Mouse (Mus musculus) hindbrain, embryonic 12.5 days (tissue): ENCODE measurements around the gene Ctso. TPM values are rescaled to one million over a fixed set of nuclear protein-coding genes. Genes with fewer than 3 reads are reported as not detected.

ENCODE experiments used
- ATAC-seq: fragments of 200-750 bp; cut with Nextera tagmentation; 2 replicates; pipeline ENCODE4 v1.8.0; 2017; ENCODE audit warnings: moderate TSS enrichment; ENCODE audit not compliant: low FRiP score
- H3K27ac ChIP-seq: fragments of 300-500 bp; sonication (generic); 2 replicates; pipeline ENCODE4 v1.5.1; 2016; ENCODE audit warnings: mild to moderate bottlenecking
- H3K27me3 ChIP-seq: fragments of 300-500 bp; sonication (generic); 2 replicates; pipeline ENCODE4 v1.6.1; 2016; ENCODE audit warnings: mild to moderate bottlenecking
- H3K36me3 ChIP-seq: fragments of 300-500 bp; sonication (generic); 2 replicates; pipeline ENCODE4 v1.6.1; 2016; ENCODE audit warnings: mild to moderate bottlenecking
- H3K4me1 ChIP-seq: fragments of 300-500 bp; sonication (generic); 2 replicates; pipeline ENCODE4 v1.6.1; 2016
- H3K4me2 ChIP-seq: fragments of 300-500 bp; sonication (generic); replicated peaks from 2 replicates; pipeline ENCODE4 v1.6.1; 2016; ENCODE audit warnings: mild to moderate bottlenecking
- H3K4me3 ChIP-seq: fragments of 300-500 bp; sonication (generic); 2 replicates; pipeline ENCODE4 v1.5.1; 2016; ENCODE audit warnings: mild to moderate bottlenecking
- H3K9ac ChIP-seq: fragments of 300-500 bp; sonication (generic); 2 replicates; pipeline ENCODE4 v1.6.1; 2016; ENCODE audit warnings: mild to moderate bottlenecking, moderate library complexity
- H3K9me3 ChIP-seq: fragments of 300-500 bp; sonication (generic); replicated peaks from 2 replicates; pipeline ENCODE4 v1.6.1; 2016; ENCODE audit warnings: mild to moderate bottlenecking
- WGBS: fragments of 180-500 bp; shearing (Covaris S2); methylation state at CpG from one replicate; pipeline ENCODE4 v1.1.7; 2016; 5-methylcytosine and 5-hydroxymethylcytosine counted together
- polyA plus RNA-seq: library from polyadenylated mRNA; unstranded; fragments of >200 nt; fragmentation: Nextera tagmentation; extraction: Ambion mirVana; gene quantifications from 2 replicates; pipeline ENCODE4 v1.2.1, GENCODE M21; 2016

Ctso gene
- polyA plus RNA-seq: 10.6 and 11.0 TPM in 2 replicates

DNA sequence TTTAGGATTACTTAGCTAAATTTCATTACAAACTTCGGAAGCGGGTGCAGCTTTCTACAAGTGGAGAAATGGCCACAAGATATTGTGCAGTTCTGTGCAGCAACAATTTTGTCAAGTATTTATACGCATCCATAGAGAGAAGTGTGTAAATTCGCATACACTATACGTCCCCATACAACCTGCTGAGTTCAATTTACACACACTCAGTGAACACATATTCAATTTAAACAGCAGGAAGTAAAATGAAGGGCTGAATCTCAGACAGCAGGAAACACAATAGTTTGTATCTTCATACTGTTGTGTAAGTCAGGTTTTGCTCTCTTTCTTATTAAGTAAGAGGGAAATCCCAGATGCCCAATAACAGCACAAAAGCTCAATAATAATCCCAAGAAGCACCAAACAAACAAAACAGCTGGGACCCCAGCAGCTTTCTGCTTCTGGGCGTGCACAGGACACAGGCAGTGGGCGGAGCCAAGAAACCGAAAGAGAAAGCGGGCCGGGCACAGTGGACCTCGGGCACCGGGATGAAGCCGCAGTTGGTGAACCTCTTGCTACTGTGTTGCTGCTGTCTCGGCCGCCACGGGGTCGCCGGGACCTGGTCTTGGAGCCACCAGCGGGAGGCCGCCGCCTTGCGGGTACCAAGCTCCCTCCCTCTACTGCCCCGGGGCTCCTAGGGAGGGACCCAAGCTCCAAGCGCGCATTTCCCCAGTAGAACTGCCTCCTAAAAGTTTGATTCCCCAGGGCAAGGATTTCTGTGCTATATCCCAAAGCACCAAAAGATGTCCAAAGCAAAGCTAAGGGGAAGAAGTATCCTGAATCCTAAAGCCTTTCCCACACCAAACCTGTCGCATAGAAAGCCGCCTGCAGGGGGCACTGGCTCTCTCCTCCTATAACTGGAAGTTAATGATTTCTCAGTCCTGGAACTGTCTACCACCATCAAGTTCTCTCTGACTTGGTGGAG, at the start of gene Ctso:
Gene Ctso (plus strand): TSS at position 461 of the 961 bp plus-strand sequence.
- H3K4me2 ChIP-seq: peak within 1 kb of the TSS; percentile 56
- 11% methylated on average over 27 of the region's 27 CpGs for WGBS
- H3K9ac ChIP-seq: peak within 1 kb of the TSS; percentile 73
- no peaks in the 10 kb centered on the region for H3K36me3 ChIP-seq
- H3K4me1 ChIP-seq: peaks cover 5% of the 10 kb centered on the region; the same call in 1 of the 2 replicates
- peak within 1 kb of the TSS; percentile 66 for H3K27ac ChIP-seq
- H3K4me3 ChIP-seq: peak within 1 kb of the TSS; percentile 73
- ATAC-seq: peak; percentile 95
- no peaks in the 10 kb centered on the region for H3K27me3 ChIP-seq
- no peaks in the 10 kb centered on the region for H3K9me3 ChIP-seq

GRCm38 (mm10) chr3:81883916-81884315, 48.5 kb upstream of the Ctso start:
- no peak overlapping the region for H3K4me3 ChIP-seq
- H3K27me3 ChIP-seq: no peaks in the 10 kb centered on the region
- H3K4me2 ChIP-seq: no peak overlapping the region
- H3K9me3 ChIP-seq: no peaks in the 10 kb centered on the region
- no peaks in the 10 kb centered on the region for H3K4me1 ChIP-seq
- ATAC-seq: no peak
- no peak overlapping the region for H3K9ac ChIP-seq
- no peaks in the 10 kb centered on the region for H3K36me3 ChIP-seq
- H3K27ac ChIP-seq: no peak overlapping the region

- no peak for ATAC-seq
- no peak overlapping the region for H3K27ac ChIP-seq
- H3K4me3 ChIP-seq: no peak overlapping the region
- H3K9ac ChIP-seq: no peak overlapping the region
- no peaks in the 10 kb centered on the region for H3K4me1 ChIP-seq
- H3K4me2 ChIP-seq: no peak overlapping the region
- 95% methylated on average over 2 of the region's 2 CpGs for WGBS
- no peaks in the 10 kb centered on the region for H3K36me3 ChIP-seq
- H3K9me3 ChIP-seq: no peaks in the 10 kb centered on the region
- no peaks in the 10 kb centered on the region for H3K27me3 ChIP-seq
Observed at GRCm38 (mm10) chr3:81885566-81885965, 46.8 kb upstream of the Ctso start.

- Histone ChIP-seq H3K27me3 (no peaks in the 10 kb centered on the region), H3K4me1 (no peaks in the 10 kb centered on the region), H3K4me2 (no peak overlapping the region), H3K27ac (no peak overlapping the region), H3K36me3 (no peaks in the 10 kb centered on the region), H3K4me3 (no peak overlapping the region), H3K9me3 (no peaks in the 10 kb centered on the region), H3K9ac (no peak overlapping the region)
- whole genome bisulfite sequencing: 66% methylated on average over 6 of the region's 6 CpGs
- no peak for ATAC-seq
Observed at GRCm38 (mm10) chr3:81889137-81889536, 43.3 kb upstream of the Ctso start.

GRCm38 (mm10) chr3:81910286-81911036, 21.9 kb upstream of the Ctso start:
- no peak overlapping the region for H3K9ac ChIP-seq
- peaks cover 7% of the 10 kb centered on the region; the same call in 1 of the 2 replicates for H3K4me1 ChIP-seq
- no peaks in the 10 kb centered on the region for H3K36me3 ChIP-seq
- no peaks in the 10 kb centered on the region for H3K27me3 ChIP-seq
- ATAC-seq: peak; percentile 73
- 36% methylated on average over 6 of the region's 6 CpGs for WGBS
- H3K9me3 ChIP-seq: no peaks in the 10 kb centered on the region
- peak overlapping the region; percentile 40; the same call in 1 of the 2 replicates for H3K27ac ChIP-seq
- no peak overlapping the region for H3K4me2 ChIP-seq
- H3K4me3 ChIP-seq: no peak overlapping the region

- Histone ChIP-seq H3K27me3 (no peaks in the 10 kb centered on the region), H3K4me2 (no peak overlapping the region), H3K4me1 (peaks cover 10% of the 10 kb centered on the region; the same call in 1 of the 2 replicates), H3K9me3 (no peaks in the 10 kb centered on the region), H3K36me3 (no peaks in the 10 kb centered on the region), H3K27ac (no peak overlapping the region), H3K4me3 (no peak overlapping the region), H3K9ac (no peak overlapping the region)
- ATAC-seq: peak; percentile 33; the same call in 1 of the 2 replicates
- WGBS: 46% methylated on average over 5 of the region's 5 CpGs
Observed at GRCm38 (mm10) chr3:81916030-81916686, 16.2 kb upstream of the Ctso start.

DNA sequence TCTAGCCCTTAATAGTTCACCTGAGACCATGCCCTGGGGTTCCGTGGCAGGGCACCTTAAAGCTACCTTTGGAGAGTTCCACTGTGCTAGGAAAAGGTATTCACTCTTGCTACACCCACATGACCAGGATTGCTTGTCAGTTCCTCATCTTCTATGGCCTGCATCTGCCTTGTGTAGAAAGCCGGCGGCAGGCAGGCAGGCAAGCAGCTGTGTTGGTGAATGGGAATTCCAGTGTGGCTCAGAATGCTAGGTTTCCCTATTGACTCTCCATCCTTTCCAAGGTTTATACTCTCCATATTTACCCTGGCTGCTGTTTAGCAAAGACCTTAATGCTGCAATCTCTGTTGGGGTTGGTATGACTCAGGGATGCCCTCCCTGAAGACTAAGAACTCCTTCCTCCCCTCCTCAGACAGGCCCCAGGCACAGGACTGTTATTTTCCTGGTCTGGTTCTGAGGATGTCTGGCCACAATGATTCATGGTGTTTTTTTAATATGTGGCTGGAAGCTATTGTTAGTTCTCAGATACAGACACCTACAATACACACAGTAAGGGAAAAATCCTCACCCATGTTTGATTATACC, 15.0 kb upstream of the Ctso start:
- no peak overlapping the region for H3K9ac ChIP-seq
- H3K36me3 ChIP-seq: no peaks in the 10 kb centered on the region
- no peaks in the 10 kb centered on the region for H3K9me3 ChIP-seq
- H3K27me3 ChIP-seq: no peaks in the 10 kb centered on the region
- H3K4me2 ChIP-seq: no peak overlapping the region
- peaks cover 10% of the 10 kb centered on the region; the same call in 1 of the 2 replicates for H3K4me1 ChIP-seq
- 0 out of 2 replicates have a peak, but pooled peaks have one; percentile 3 for ATAC-seq
- no peak overlapping the region for H3K4me3 ChIP-seq
- peak overlapping the region; percentile 35; the same call in 1 of the 2 replicates for H3K27ac ChIP-seq
- WGBS: 87% methylated on average over 3 of the region's 3 CpGs

- H3K9me3 ChIP-seq: no peaks in the 10 kb centered on the region
- no peak for ATAC-seq
- H3K9ac ChIP-seq: no peak overlapping the region
Observed at GRCm38 (mm10) chr3:81918215-81918614, 14.2 kb upstream of the Ctso start.

GRCm38 (mm10) chr3:81919681-81920080, 12.7 kb upstream of the Ctso start:
- 50% methylated on average over 3 of the region's 3 CpGs for WGBS
- H3K9me3 ChIP-seq: no peaks in the 10 kb centered on the region
- no peak for ATAC-seq

More at GRCm38 (mm10) chr3:81918215-81918614, 14.2 kb upstream of the Ctso start:
- Histone ChIP-seq H3K36me3 (no peaks in the 10 kb centered on the region), H3K27ac (no peak overlapping the region), H3K4me1 (peaks cover 14% of the 10 kb centered on the region; the same call in 1 of the 2 replicates), H3K4me2 (no peak overlapping the region), H3K4me3 (no peak overlapping the region), H3K27me3 (no peaks in the 10 kb centered on the region)
- 83% methylated on average over 8 of the region's 8 CpGs for WGBS

GRCm38 (mm10) chr3:81922910-81923309, 9.5 kb upstream of the Ctso start:
- peak; percentile 41 for ATAC-seq
- H3K9ac ChIP-seq: no peak overlapping the region
- H3K27me3 ChIP-seq: no peaks in the 10 kb centered on the region
- no peak overlapping the region for H3K4me2 ChIP-seq
- H3K4me3 ChIP-seq: no peak overlapping the region
- 55% methylated on average over 4 of the region's 4 CpGs for WGBS
- no peaks in the 10 kb centered on the region for H3K36me3 ChIP-seq
- H3K27ac ChIP-seq: no peak overlapping the region
- no peaks in the 10 kb centered on the region for H3K9me3 ChIP-seq
- peaks cover 8% of the 10 kb centered on the region; the same call in 1 of the 2 replicates for H3K4me1 ChIP-seq

More at GRCm38 (mm10) chr3:81919681-81920080, 12.7 kb upstream of the Ctso start:
- H3K9ac ChIP-seq: no peak overlapping the region
- H3K4me3 ChIP-seq: no peak overlapping the region
- no peak overlapping the region for H3K4me2 ChIP-seq
- H3K27ac ChIP-seq: no peak overlapping the region
- no peaks in the 10 kb centered on the region for H3K27me3 ChIP-seq
- peaks cover 14% of the 10 kb centered on the region; the same call in 1 of the 2 replicates for H3K4me1 ChIP-seq
- H3K36me3 ChIP-seq: no peaks in the 10 kb centered on the region

DNA sequence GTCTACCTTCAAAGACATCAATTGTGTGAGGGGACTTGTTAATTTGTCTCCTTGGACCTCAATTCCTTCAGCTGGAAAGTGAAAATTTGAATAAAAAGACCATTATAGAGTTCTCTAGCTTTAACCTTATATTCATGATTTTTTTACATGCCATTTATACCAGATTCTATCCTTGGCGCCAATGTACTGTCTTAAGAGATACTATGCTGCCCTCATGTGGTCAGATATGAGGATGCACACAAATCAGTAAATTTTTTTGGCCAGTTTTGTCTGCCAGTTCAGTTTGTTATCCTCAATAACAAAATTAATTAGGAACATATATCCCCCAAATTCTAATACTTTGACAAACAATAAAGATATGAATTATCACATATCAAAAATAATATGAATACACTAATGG, 7.5 kb upstream of the Ctso start:
- Histone ChIP-seq H3K27ac (no peak overlapping the region), H3K36me3 (no peaks in the 10 kb centered on the region), H3K4me3 (no peak overlapping the region), H3K27me3 (no peaks in the 10 kb centered on the region), H3K9ac (no peak overlapping the region), H3K4me1 (peaks cover 6% of the 10 kb centered on the region; the same call in 1 of the 2 replicates), H3K4me2 (no peak overlapping the region), H3K9me3 (no peaks in the 10 kb centered on the region)
- WGBS: 7% methylated on average over 1 of the region's 1 CpGs
- peak; percentile 58; the same call in 1 of the 2 replicates for ATAC-seq
